Mouse (Mus musculus): Measurements from ENCODE around the gene Prdm9. TPM values are rescaled to one million over a fixed set of nuclear protein-coding genes. Genes with fewer than 3 reads are reported as not detected.

Prdm9 gene
- polyA plus RNA-seq (2014; fragmentation: Nextera tagmentation; extraction: Ambion mirVana), result 0.85 and 1.7 TPM in 2 replicates

DNA sequence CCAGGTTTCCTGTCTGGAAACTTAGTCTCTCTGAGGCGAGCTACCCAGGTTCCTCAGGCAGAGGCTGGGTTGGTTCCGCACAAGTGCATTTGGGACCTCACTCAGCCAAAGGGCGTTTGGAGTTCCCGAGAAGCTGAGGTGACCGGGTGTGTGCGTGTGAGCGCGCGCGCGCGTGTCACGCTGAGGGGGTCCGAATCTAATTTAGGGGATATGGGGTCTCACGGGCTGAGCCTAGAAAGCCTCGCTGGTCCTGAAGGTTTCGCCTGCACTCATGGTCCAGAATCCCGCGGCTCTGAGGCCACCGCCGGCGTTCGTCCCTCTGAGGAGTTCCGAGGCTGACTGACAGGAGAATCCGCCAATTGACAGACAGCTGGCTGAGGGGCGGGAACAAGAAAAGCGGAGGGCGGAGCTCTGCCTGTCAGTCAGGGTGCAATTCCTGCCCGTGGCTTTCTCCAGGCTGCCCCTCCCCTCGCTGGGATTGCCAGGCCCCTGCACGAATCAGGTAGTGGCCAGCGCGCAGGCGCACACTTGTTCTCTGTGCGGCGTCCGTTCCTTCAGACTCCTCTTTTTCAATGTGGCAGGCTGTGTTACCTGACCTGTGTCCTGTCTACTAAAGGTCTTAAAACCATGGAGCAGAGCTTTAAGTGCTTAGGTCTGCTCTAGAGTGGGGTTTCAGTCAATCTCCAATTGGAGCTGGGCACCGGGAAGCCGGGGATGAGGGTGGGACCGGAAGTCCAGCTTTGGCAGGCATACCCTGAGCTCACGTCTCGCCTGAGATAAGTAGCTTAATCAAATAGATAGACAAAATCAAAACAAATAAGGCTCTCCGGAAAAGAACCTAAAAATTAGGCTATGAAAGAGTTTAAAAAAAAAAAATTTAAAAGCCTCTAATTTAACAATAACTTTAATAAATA, at the start of gene Prdm9:
Gene Prdm9, minus strand, starts transcription at position 341 of the 914 bp plus-strand sequence.
- peak; percentile 99 for ATAC-seq (ENCODE audit: low FRiP score)
- no peaks in the 10 kb centered on the region for H3K27me3 ChIP-seq (ENCODE audit: control insufficient read depth, insufficient read depth, low read length)

DNA sequence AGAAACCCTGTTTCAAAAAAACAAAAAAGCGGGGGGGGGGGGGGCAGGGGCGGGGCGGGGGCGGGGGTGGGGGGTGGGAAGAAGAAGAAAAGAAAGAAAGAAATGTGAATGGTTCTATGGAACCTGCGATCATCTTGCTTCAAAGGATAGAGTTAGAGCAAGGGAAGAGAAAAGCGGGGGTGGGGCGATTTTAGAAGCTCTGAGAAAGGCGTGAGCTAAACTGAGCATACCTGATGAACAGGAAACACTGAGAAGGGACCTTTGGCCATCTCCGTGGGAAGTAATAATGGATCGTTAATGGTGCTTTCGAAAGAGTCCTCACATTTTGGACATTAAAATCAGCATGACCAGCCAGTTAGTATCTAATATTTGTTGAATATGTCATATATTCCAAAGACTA, 35.3 kb upstream of the Prdm9 start:
- 90% methylated on average over 7 of the region's 11 CpGs for WGBS
- no peaks in the 10 kb centered on the region for H3K9me3 ChIP-seq (ENCODE audit: control insufficient read depth, low read length)
- H3K9ac ChIP-seq (ENCODE audit: low read depth, low read length), result no peak overlapping the region
- no peak for DNase-seq (ENCODE audit: low spot score)
- H3K36me3 ChIP-seq (ENCODE audit: control insufficient read depth, insufficient read depth, low read length), result no peaks in the 10 kb centered on the region
- H3K4me2 ChIP-seq (replicated peaks; ENCODE audit: low read depth, low read length), result no peak overlapping the region
- no peak for ATAC-seq (ENCODE audit: low FRiP score)
- no peak overlapping the region for H3K4me3 ChIP-seq (ENCODE audit: low read depth, low read length)
- H3K4me1 ChIP-seq (replicated peaks; ENCODE audit: control insufficient read depth, insufficient read depth, low read length), result no peaks in the 10 kb centered on the region
- no peak overlapping the region for H3K27ac ChIP-seq (ENCODE audit: low read depth, low read length)
- no peaks in the 10 kb centered on the region for H3K27me3 ChIP-seq (ENCODE audit: control insufficient read depth, insufficient read depth, low read length)

More for the DNA sequence above, at the start of gene Prdm9:
- peak within 1 kb of the TSS; percentile 46 for H3K4me3 ChIP-seq (ENCODE audit: low read depth, low read length)
- H3K36me3 ChIP-seq (ENCODE audit: control insufficient read depth, insufficient read depth, low read length), result no peaks in the 10 kb centered on the region
- peak within 1 kb of the TSS; percentile 55 for H3K4me2 ChIP-seq (replicated peaks; ENCODE audit: low read depth, low read length)
- DNase-seq (ENCODE audit: low spot score), result peak; percentile 99
- WGBS, result under 1% methylated on average over 43 of the region's 43 CpGs
- no peaks in the 10 kb centered on the region for H3K4me1 ChIP-seq (replicated peaks; ENCODE audit: control insufficient read depth, insufficient read depth, low read length)
- H3K9me3 ChIP-seq (ENCODE audit: control insufficient read depth, low read length), result no peaks in the 10 kb centered on the region
- peak within 1 kb of the TSS; percentile 77 for H3K9ac ChIP-seq (ENCODE audit: low read depth, low read length)
- H3K27ac ChIP-seq (ENCODE audit: low read depth, low read length), result peak within 1 kb of the TSS; percentile 80

DNA sequence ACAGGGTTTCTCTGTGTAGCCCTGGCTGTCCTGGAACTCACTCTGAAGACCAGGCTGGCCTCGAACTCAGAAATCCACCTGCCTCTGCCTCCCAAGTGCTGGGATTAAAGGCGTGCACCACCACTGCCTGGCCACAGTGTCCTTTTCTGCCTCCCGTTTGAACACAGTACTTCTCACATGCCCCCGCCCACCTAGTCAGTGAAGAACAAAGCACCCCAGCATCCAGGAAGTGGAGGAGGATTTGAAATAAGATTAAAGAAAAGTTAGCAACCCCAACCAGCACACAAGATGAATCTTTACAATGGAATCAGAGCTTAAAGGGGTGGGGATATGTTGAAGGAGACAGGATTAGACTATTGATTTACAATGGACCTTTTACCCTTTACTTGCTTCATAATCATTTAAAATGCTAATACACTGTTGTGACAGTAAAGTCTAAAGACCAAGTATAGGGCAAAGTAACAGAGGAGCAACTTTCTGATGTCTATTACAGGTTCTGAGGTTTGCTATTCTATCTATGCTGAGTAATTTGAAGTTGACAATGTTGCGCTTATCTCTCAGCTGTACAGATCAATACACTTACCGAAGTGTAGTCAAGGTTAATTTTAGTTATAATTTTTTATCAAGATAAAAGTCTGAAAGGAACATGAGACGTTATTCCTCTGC, 27.2 kb upstream of the Prdm9 start:
- H3K4me1 ChIP-seq (replicated peaks; ENCODE audit: control insufficient read depth, insufficient read depth, low read length), result no peaks in the 10 kb centered on the region
- no peaks in the 10 kb centered on the region for H3K9me3 ChIP-seq (ENCODE audit: control insufficient read depth, low read length)
- no peaks in the 10 kb centered on the region for H3K27me3 ChIP-seq (ENCODE audit: control insufficient read depth, insufficient read depth, low read length)
- DNase-seq (ENCODE audit: low spot score) (no peak), ATAC-seq (ENCODE audit: low FRiP score) (no peak)
- no peak overlapping the region for H3K9ac ChIP-seq (ENCODE audit: low read depth, low read length)
- H3K4me2 ChIP-seq (replicated peaks; ENCODE audit: low read depth, low read length), result no peak overlapping the region
- no peak overlapping the region for H3K4me3 ChIP-seq (ENCODE audit: low read depth, low read length)
- WGBS, result 90% methylated on average over 7 of the region's 7 CpGs
- H3K27ac ChIP-seq (ENCODE audit: low read depth, low read length), result no peak overlapping the region
- H3K36me3 ChIP-seq (ENCODE audit: control insufficient read depth, insufficient read depth, low read length), result no peaks in the 10 kb centered on the region

DNA sequence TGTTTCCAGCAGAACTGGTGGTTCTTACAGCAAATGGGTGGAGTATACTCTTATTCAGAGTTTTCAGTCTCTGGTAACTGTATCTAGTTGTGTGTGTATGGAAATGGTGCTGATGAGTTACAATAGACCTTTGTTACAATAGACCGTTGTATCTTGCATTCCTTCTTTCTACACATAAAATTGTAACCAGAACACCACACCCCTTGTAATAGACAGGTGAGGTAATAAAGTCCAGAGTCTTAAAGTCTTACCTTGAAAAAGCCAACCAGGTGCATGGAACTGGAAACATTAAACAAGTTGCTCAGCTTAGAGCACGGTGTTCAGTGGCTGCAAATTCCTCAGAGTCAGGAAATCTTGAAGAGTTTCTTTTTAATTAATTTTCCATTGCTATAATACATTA, 24.0 kb upstream of the Prdm9 start:
- Histone ChIP-seq H3K36me3 (ENCODE audit: control insufficient read depth, insufficient read depth, low read length) (no peaks in the 10 kb centered on the region), H3K9me3 (ENCODE audit: control insufficient read depth, low read length) (no peaks in the 10 kb centered on the region), H3K9ac (ENCODE audit: low read depth, low read length) (no peak overlapping the region)

DNA sequence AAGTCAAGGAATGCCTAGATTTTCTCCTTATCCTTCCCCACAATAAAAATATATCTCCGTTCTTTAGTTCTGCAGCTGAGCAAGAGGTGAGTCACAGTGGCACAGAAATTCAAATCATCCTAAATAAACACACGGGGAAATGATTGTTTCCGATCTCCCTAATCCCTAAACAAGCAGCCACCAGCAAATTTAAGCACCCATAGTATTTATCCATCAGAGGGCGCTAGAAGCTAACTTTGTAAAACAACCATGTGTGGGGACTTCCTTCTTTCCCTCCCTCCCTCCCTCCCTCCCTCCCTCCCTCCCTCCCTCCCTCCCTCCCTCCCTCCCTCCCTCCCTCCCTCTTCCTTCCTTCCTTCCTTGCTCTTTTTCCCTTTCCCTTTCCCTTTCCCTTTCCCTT, 21.5 kb upstream of the Prdm9 start:
- Histone ChIP-seq H3K27ac (ENCODE audit: low read depth, low read length) (no peak overlapping the region), H3K9me3 (ENCODE audit: control insufficient read depth, low read length) (no peaks in the 10 kb centered on the region), H3K9ac (ENCODE audit: low read depth, low read length) (no peak overlapping the region), H3K36me3 (ENCODE audit: control insufficient read depth, insufficient read depth, low read length) (no peaks in the 10 kb centered on the region), H3K4me2 (replicated peaks; ENCODE audit: low read depth, low read length) (no peak overlapping the region), H3K4me1 (replicated peaks; ENCODE audit: control insufficient read depth, insufficient read depth, low read length) (no peaks in the 10 kb centered on the region), H3K4me3 (ENCODE audit: low read depth, low read length) (no peak overlapping the region), H3K27me3 (ENCODE audit: control insufficient read depth, insufficient read depth, low read length) (no peaks in the 10 kb centered on the region)
- 35% methylated on average over 4 of the region's 4 CpGs for WGBS
- ATAC-seq (ENCODE audit: low FRiP score) (no peak), DNase-seq (ENCODE audit: low spot score) (peak; percentile 37)

More for the DNA sequence above, 24.0 kb upstream of the Prdm9 start:
- no peak overlapping the region for H3K27ac ChIP-seq (ENCODE audit: low read depth, low read length)
- no peak for ATAC-seq (ENCODE audit: low FRiP score)
- no peak for DNase-seq (ENCODE audit: low spot score)
- H3K4me1 ChIP-seq (replicated peaks; ENCODE audit: control insufficient read depth, insufficient read depth, low read length), result no peaks in the 10 kb centered on the region
- no peak overlapping the region for H3K4me3 ChIP-seq (ENCODE audit: low read depth, low read length)
- no peak overlapping the region for H3K4me2 ChIP-seq (replicated peaks; ENCODE audit: low read depth, low read length)
- 85% methylated on average over 2 of the region's 2 CpGs for WGBS
- no peaks in the 10 kb centered on the region for H3K27me3 ChIP-seq (ENCODE audit: control insufficient read depth, insufficient read depth, low read length)

DNA sequence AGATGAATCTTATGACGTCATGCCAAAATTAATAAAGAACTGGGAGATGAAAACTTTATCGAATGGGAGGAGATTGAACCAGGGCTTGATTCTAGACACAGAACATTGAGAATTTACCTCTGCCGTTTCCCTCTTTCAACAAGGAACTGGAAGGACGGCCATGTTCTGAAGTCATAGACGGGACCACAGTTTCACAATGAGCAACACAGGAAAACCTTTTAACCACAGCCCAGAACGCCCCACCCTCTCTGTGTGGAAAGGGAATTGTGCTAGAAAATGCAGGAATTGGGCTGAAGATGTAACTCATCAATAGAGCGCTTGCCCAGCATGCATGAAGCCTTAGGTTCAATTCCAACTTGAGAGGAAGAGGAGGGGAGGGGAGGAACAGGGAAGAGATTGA, 18.9 kb upstream of the Prdm9 start:
- DNase-seq (ENCODE audit: low spot score) (no peak), ATAC-seq (ENCODE audit: low FRiP score) (no peak)
- H3K4me1 ChIP-seq (replicated peaks; ENCODE audit: control insufficient read depth, insufficient read depth, low read length), result no peaks in the 10 kb centered on the region
- no peaks in the 10 kb centered on the region for H3K36me3 ChIP-seq (ENCODE audit: control insufficient read depth, insufficient read depth, low read length)
- H3K9me3 ChIP-seq (ENCODE audit: control insufficient read depth, low read length), result no peaks in the 10 kb centered on the region
- no peak overlapping the region for H3K4me3 ChIP-seq (ENCODE audit: low read depth, low read length)
- no peaks in the 10 kb centered on the region for H3K27me3 ChIP-seq (ENCODE audit: control insufficient read depth, insufficient read depth, low read length)
- H3K9ac ChIP-seq (ENCODE audit: low read depth, low read length), result no peak overlapping the region
- no peak overlapping the region for H3K27ac ChIP-seq (ENCODE audit: low read depth, low read length)
- H3K4me2 ChIP-seq (replicated peaks; ENCODE audit: low read depth, low read length), result no peak overlapping the region
- WGBS, result 87% methylated on average over 7 of the region's 7 CpGs

DNA sequence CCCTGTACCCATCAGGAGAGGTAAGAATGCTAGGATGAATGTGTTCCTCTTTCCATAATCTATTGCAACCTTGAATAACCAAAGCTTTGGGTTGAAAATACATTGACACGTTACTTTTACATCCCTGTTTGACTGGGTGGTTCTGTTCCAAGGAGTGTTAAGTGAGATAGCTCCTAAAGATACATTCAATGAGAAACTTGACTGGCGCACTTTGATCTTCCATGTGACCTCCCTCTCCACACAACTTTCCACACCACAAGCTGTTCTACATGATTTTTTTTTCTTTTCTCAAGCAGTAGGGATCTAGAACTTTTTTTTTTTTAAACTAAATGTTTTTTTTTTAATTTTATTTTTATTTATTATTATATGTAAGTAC, 15.9 kb upstream of the Prdm9 start:
- no peak overlapping the region for H3K4me2 ChIP-seq (replicated peaks; ENCODE audit: low read depth, low read length)
- DNase-seq (ENCODE audit: low spot score) (no peak), ATAC-seq (ENCODE audit: low FRiP score) (no peak)
- no peaks in the 10 kb centered on the region for H3K27me3 ChIP-seq (ENCODE audit: control insufficient read depth, insufficient read depth, low read length)
- H3K9me3 ChIP-seq (ENCODE audit: control insufficient read depth, low read length), result no peaks in the 10 kb centered on the region
- WGBS, result 94% methylated on average over 2 of the region's 2 CpGs
- H3K4me1 ChIP-seq (replicated peaks; ENCODE audit: control insufficient read depth, insufficient read depth, low read length), result no peaks in the 10 kb centered on the region
- no peaks in the 10 kb centered on the region for H3K36me3 ChIP-seq (ENCODE audit: control insufficient read depth, insufficient read depth, low read length)
- H3K4me3 ChIP-seq (ENCODE audit: low read depth, low read length), result no peak overlapping the region
- H3K9ac ChIP-seq (ENCODE audit: low read depth, low read length), result no peak overlapping the region
- no peak overlapping the region for H3K27ac ChIP-seq (ENCODE audit: low read depth, low read length)

DNA sequence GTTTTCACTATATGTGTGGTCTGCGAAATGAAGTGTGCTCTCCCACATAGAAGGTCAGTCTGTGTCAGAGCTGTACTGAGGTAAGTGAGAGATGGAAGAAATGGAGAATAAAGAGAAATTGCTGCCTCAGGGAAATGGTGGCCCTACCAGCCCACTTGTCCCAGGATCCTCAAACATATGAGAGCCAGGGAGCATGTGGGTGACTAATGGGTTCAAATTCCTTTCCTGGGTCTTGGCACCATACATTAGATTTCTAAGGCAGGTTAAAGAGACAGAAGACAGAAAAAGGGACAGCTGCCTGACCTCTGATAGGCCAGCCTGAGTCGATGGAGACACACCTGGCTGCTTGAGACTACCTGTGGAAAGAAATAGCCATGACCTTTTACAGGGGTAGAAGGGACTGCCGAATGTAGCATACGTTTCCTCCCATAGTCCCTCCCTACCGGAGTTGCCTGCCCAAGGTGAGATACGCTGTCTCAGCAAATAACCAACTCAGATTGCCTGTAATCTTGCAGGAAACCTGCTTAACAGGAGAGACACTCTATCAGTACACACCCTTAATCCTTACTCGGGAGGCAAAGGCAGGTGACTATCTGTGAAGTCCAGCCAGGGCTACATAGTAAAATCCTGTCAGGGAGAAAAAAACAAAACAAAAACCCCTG, 15.4 kb upstream of the Prdm9 start:
- H3K27me3 ChIP-seq (ENCODE audit: control insufficient read depth, insufficient read depth, low read length), result no peaks in the 10 kb centered on the region
- no peak overlapping the region for H3K9ac ChIP-seq (ENCODE audit: low read depth, low read length)
- ATAC-seq (ENCODE audit: low FRiP score), result no peak
- no peak for DNase-seq (ENCODE audit: low spot score)
- H3K36me3 ChIP-seq (ENCODE audit: control insufficient read depth, insufficient read depth, low read length), result no peaks in the 10 kb centered on the region
- no peaks in the 10 kb centered on the region for H3K9me3 ChIP-seq (ENCODE audit: control insufficient read depth, low read length)
- no peak overlapping the region for H3K27ac ChIP-seq (ENCODE audit: low read depth, low read length)
- 84% methylated on average over 7 of the region's 7 CpGs for WGBS
- H3K4me2 ChIP-seq (replicated peaks; ENCODE audit: low read depth, low read length), result no peak overlapping the region
- H3K4me1 ChIP-seq (replicated peaks; ENCODE audit: control insufficient read depth, insufficient read depth, low read length), result no peaks in the 10 kb centered on the region
- H3K4me3 ChIP-seq (ENCODE audit: low read depth, low read length), result no peak overlapping the region
